Mouse (Mus musculus) kidney, embryonic 16.5 days (tissue): ENCODE data around the gene Hdac6. TPM values are rescaled to one million over a fixed set of nuclear protein-coding genes. Genes with fewer than 3 reads are reported as not detected.

Experiments
- ATAC-seq: fragments of 200-750 bp; cut with Nextera tagmentation; 2 replicates; pipeline ENCODE4 v1.8.0; 2017; ENCODE audit warnings: moderate TSS enrichment; ENCODE audit not compliant: low FRiP score, low TSS enrichment
- H3K27ac ChIP-seq: fragments of 300-500 bp; sonication (generic); 2 replicates; pipeline ENCODE4 v1.5.1; 2014; ENCODE audit warnings: low read length
- H3K27me3 ChIP-seq: fragments of 300-500 bp; sonication (generic); 2 replicates; pipeline ENCODE4 v1.6.1; 2014; ENCODE audit warnings: low read length, control low read depth, mixed read lengths; ENCODE audit not compliant: insufficient read depth
- H3K36me3 ChIP-seq: fragments of 300-500 bp; sonication (generic); 2 replicates; pipeline ENCODE4 v1.6.1; 2014; ENCODE audit warnings: low read length, control low read depth, mixed read lengths; ENCODE audit not compliant: insufficient read depth
- H3K4me1 ChIP-seq: fragments of 300-500 bp; sonication (generic); 2 replicates; pipeline ENCODE4 v1.6.1; 2014; ENCODE audit warnings: low read length, control low read depth, mixed read lengths; ENCODE audit not compliant: insufficient read depth
- H3K4me2 ChIP-seq: fragments of 300-500 bp; sonication (generic); replicated peaks from 2 replicates; pipeline ENCODE4 v1.6.1; 2014; ENCODE audit warnings: low read depth, low read length
- H3K4me3 ChIP-seq: fragments of 300-500 bp; sonication (generic); 2 replicates; pipeline ENCODE4 v1.5.1; 2014; ENCODE audit warnings: mild to moderate bottlenecking, low read length
- H3K9ac ChIP-seq: fragments of 300-500 bp; sonication (generic); replicated peaks from 2 replicates; pipeline ENCODE4 v1.6.1; 2014; ENCODE audit warnings: low read length
- H3K9me3 ChIP-seq: fragments of 300-500 bp; sonication (generic); 2 replicates; pipeline ENCODE4 v1.6.1; 2016; ENCODE audit warnings: low read length, control low read depth
- WGBS: fragments of 180-500 bp; shearing (Covaris S2); extraction: QIAGEN DNeasy Blood & Tissue Kit; methylation state at CpG from one replicate; pipeline ENCODE4 v1.1.7; 2014; 5-methylcytosine and 5-hydroxymethylcytosine counted together
- polyA plus RNA-seq: library from polyadenylated mRNA; unstranded; fragments of >200 nt; fragmentation: Nextera tagmentation; extraction: Ambion mirVana; gene quantifications from 2 replicates; pipeline ENCODE4 v1.2.1, GENCODE M21; 2015

Gene Hdac6
- polyA plus RNA-seq, 1 experiment from 2014 or later = 65.3 TPM

- WGBS = 75% methylated on average over 4 of the region's 4 CpGs
- H3K27me3 ChIP-seq = no peaks in the 10 kb centered on the region
- ATAC-seq = no peak
- no peak overlapping the region for H3K4me2 ChIP-seq
- no peak overlapping the region for H3K9ac ChIP-seq
- H3K9me3 ChIP-seq = no peaks in the 10 kb centered on the region
- H3K36me3 ChIP-seq = no peaks in the 10 kb centered on the region
- H3K4me1 ChIP-seq = no peaks in the 10 kb centered on the region
- no peak overlapping the region for H3K4me3 ChIP-seq
- H3K27ac ChIP-seq = no peak overlapping the region
Observed at GRCm38 (mm10) chrX:7966161-7966560, 18.5 kb upstream of the Hdac6 start.

GRCm38 (mm10) chrX:7963829-7964626 lies 16.3 kb upstream of the Hdac6 start:
- WGBS = 80% methylated on average over 7 of the region's 7 CpGs
- Histone ChIP-seq H3K4me3 (no peak overlapping the region), H3K4me2 (no peak overlapping the region), H3K36me3 (no peaks in the 10 kb centered on the region), H3K9me3 (no peaks in the 10 kb centered on the region), H3K9ac (no peak overlapping the region), H3K27ac (no peak overlapping the region), H3K27me3 (no peaks in the 10 kb centered on the region), H3K4me1 (no peaks in the 10 kb centered on the region)
- no peak for ATAC-seq

- no peak for ATAC-seq
- 85% methylated on average over 9 of the region's 9 CpGs for WGBS
Observed at GRCm38 (mm10) chrX:7958868-7959267, 11.2 kb upstream of the Hdac6 start.

GRCm38 (mm10) chrX:7950091-7950490 lies 2.4 kb upstream of the Hdac6 start:
- H3K9ac ChIP-seq = no peak overlapping the region
- no peaks in the 10 kb centered on the region; the same call in 1 of the 2 replicates for H3K4me1 ChIP-seq
- H3K4me3 ChIP-seq = no peak overlapping the region
- no peaks in the 10 kb centered on the region for H3K9me3 ChIP-seq
- no peaks in the 10 kb centered on the region for H3K27me3 ChIP-seq
- WGBS = 86% methylated on average over 7 of the region's 7 CpGs
- H3K27ac ChIP-seq = no peak overlapping the region
- no peaks in the 10 kb centered on the region for H3K36me3 ChIP-seq
- H3K4me2 ChIP-seq = no peak overlapping the region
- ATAC-seq = no peak

More at GRCm38 (mm10) chrX:7958868-7959267, 11.2 kb upstream of the Hdac6 start:
- Histone ChIP-seq H3K27ac (no peak overlapping the region), H3K9me3 (no peaks in the 10 kb centered on the region), H3K4me2 (no peak overlapping the region), H3K36me3 (no peaks in the 10 kb centered on the region), H3K9ac (no peak overlapping the region), H3K4me1 (no peaks in the 10 kb centered on the region), H3K4me3 (no peak overlapping the region), H3K27me3 (no peaks in the 10 kb centered on the region)

- WGBS = 20% methylated on average over 38 of the region's 38 CpGs
Observed at GRCm38 (mm10) chrX:7947900-7948492, 307 bp upstream of the Hdac6 start.

GRCm38 (mm10) chrX:7945618-7946017 lies 2.1 kb downstream of the Hdac6 start:
- H3K27me3 ChIP-seq = no peaks in the 10 kb centered on the region
- no peaks in the 10 kb centered on the region; the same call in 1 of the 2 replicates for H3K4me1 ChIP-seq
- WGBS = 50% methylated on average over 8 of the region's 8 CpGs
- 0 out of 2 replicates have a peak, but pooled peaks cover 2% of the 10 kb centered on the region for H3K36me3 ChIP-seq
- H3K27ac ChIP-seq = no peak overlapping the region
- no peak overlapping the region for H3K9ac ChIP-seq
- no peak for ATAC-seq
- H3K4me2 ChIP-seq = no peak overlapping the region; the same call in 1 of the 2 replicates
- no peak overlapping the region for H3K4me3 ChIP-seq
- H3K9me3 ChIP-seq = no peaks in the 10 kb centered on the region

More at GRCm38 (mm10) chrX:7947900-7948492, 307 bp upstream of the Hdac6 start:
- Histone ChIP-seq H3K4me1 (no peaks in the 10 kb centered on the region; the same call in 1 of the 2 replicates), H3K9ac (peak overlapping the region; percentile 59), H3K36me3 (no peaks in the 10 kb centered on the region), H3K9me3 (no peaks in the 10 kb centered on the region), H3K27ac (peak overlapping the region; percentile 24; the same call in 1 of the 2 replicates), H3K4me3 (peak overlapping the region; percentile 51), H3K27me3 (no peaks in the 10 kb centered on the region), H3K4me2 (peak overlapping the region; percentile 55)
- peak; percentile 99 for ATAC-seq

GRCm38 (mm10) chrX:7937667-7938066 lies 10.0 kb downstream of the Hdac6 start:
- Histone ChIP-seq H3K27me3 (no peaks in the 10 kb centered on the region), H3K4me2 (no peak overlapping the region), H3K36me3 (peaks cover 22% of the 10 kb centered on the region), H3K27ac (no peak overlapping the region), H3K4me3 (no peak overlapping the region), H3K9me3 (no peaks in the 10 kb centered on the region), H3K4me1 (no peaks in the 10 kb centered on the region), H3K9ac (no peak overlapping the region)
- 93% methylated on average over 6 of the region's 6 CpGs for WGBS
- no peak for ATAC-seq

- no peaks in the 10 kb centered on the region for H3K27me3 ChIP-seq
- no peak overlapping the region for H3K4me3 ChIP-seq
- H3K4me2 ChIP-seq = no peak overlapping the region
- no peak overlapping the region for H3K9ac ChIP-seq
- WGBS = 37% methylated on average over 10 of the region's 11 CpGs
- H3K9me3 ChIP-seq = no peaks in the 10 kb centered on the region
- no peak overlapping the region for H3K27ac ChIP-seq
- no peak for ATAC-seq
- peaks cover 26% of the 10 kb centered on the region for H3K36me3 ChIP-seq
- H3K4me1 ChIP-seq = no peaks in the 10 kb centered on the region
Observed at GRCm38 (mm10) chrX:7936874-7937273, 10.8 kb downstream of the Hdac6 start.

GRCm38 (mm10) chrX:7928270-7928790 lies 19.4 kb downstream of the Hdac6 start, which contains the start of gene Eras:
Gene Eras, minus strand, starts transcription at chrX:7928607.
- 0 out of 2 replicates have a peak within 1 kb of the TSS, but pooled peaks have one; percentile 1 for H3K4me2 ChIP-seq
- no peak within 1 kb of the TSS for H3K4me3 ChIP-seq
- H3K4me1 ChIP-seq = no peaks in the 10 kb centered on the region
- H3K27me3 ChIP-seq = peaks cover 38% of the 10 kb centered on the region
- 29% methylated on average over 18 of the region's 19 CpGs for WGBS
- ATAC-seq = 0 out of 2 replicates have a peak, but pooled peaks have one; percentile 31
- no peak within 1 kb of the TSS for H3K27ac ChIP-seq
- H3K9me3 ChIP-seq = no peaks in the 10 kb centered on the region
- no peak within 1 kb of the TSS for H3K9ac ChIP-seq
- peaks cover 15% of the 10 kb centered on the region; the same call in 1 of the 2 replicates for H3K36me3 ChIP-seq
